Mouse (Mus musculus): Measurements from ENCODE around the gene Itpkb. TPM values are rescaled to one million over a fixed set of nuclear protein-coding genes. Genes with fewer than 3 reads are reported as not detected.

Gene Itpkb
- polyA plus RNA-seq, 1 experiment from 2014 or later: 3.4 TPM

Other genes with a start within 250 kb of the Itpkb start
- gene Coq8a, start 130.9 kb upstream of the Itpkb start, polyA plus RNA-seq (2015; fragmentation: Nextera tagmentation; extraction: Ambion mirVana): 2.4 and 2.9 TPM in 2 replicates
- gene Psen2, start 67.0 kb upstream of the Itpkb start, polyA plus RNA-seq (2015; fragmentation: Nextera tagmentation; extraction: Ambion mirVana): 11.5 and 12.3 TPM in 2 replicates
- gene Stum, start 153.0 kb downstream of the Itpkb start, polyA plus RNA-seq (2015; fragmentation: Nextera tagmentation; extraction: Ambion mirVana): 4.3 and 5.1 TPM in 2 replicates
- 113 and 120 TPM in 2 replicates for gene Parp1, start 238.4 kb downstream of the Itpkb start, polyA plus RNA-seq (2015; fragmentation: Nextera tagmentation; extraction: Ambion mirVana)